Mouse (Mus musculus): ENCODE data around the gene Sesn1. TPM values are rescaled to one million over a fixed set of nuclear protein-coding genes. Genes with fewer than 3 reads are reported as not detected.

Sesn1 gene
- polyA plus RNA-seq, 1 experiment: 26.3 TPM

- no peak for TF ChIP-seq CTCF (IDR thresholded peaks at IDR 0.05; ENCODE audit: control insufficient read depth, insufficient read depth, low read length)
- no peak for TF ChIP-seq POLR2A (IDR thresholded peaks at IDR 0.05; ENCODE audit: borderline replicate concordance, control insufficient read depth, low read depth, low read length)
- H3K4me1 ChIP-seq (ENCODE audit: control insufficient read depth, insufficient read depth, low read length): no peaks in the 10 kb centered on the region; the same call in 1 of the 2 replicates
- no peak overlapping the region for H3K4me3 ChIP-seq (replicated peaks; ENCODE audit: control insufficient read depth, low read depth, low read length)
- WGBS: 43% methylated on average over 5 of the region's 5 CpGs
- no peak overlapping the region for H3K27ac ChIP-seq (ENCODE audit: control insufficient read depth, insufficient read depth, low read depth, low read length, poor library complexity)
Observed at GRCm38 (mm10) chr10:41867956-41868355, 58.2 kb downstream of the Sesn1 start.

- Histone ChIP-seq H3K4me3 (replicated peaks; ENCODE audit: control insufficient read depth, low read depth, low read length) (no peak overlapping the region), H3K4me1 (ENCODE audit: control insufficient read depth, insufficient read depth, low read length) (no peaks in the 10 kb centered on the region; the same call in 1 of the 2 replicates), H3K27ac (ENCODE audit: control insufficient read depth, insufficient read depth, low read depth, low read length, poor library complexity) (no peak overlapping the region)
- TF ChIP-seq CTCF (IDR thresholded peaks at IDR 0.05; ENCODE audit: control insufficient read depth, insufficient read depth, low read length): no peak
- TF ChIP-seq POLR2A (IDR thresholded peaks at IDR 0.05; ENCODE audit: borderline replicate concordance, control insufficient read depth, low read depth, low read length): no peak
- WGBS: 8% methylated on average over 2 of the region's 2 CpGs
Observed at GRCm38 (mm10) chr10:41870101-41870500, 60.4 kb downstream of the Sesn1 start.

DNA sequence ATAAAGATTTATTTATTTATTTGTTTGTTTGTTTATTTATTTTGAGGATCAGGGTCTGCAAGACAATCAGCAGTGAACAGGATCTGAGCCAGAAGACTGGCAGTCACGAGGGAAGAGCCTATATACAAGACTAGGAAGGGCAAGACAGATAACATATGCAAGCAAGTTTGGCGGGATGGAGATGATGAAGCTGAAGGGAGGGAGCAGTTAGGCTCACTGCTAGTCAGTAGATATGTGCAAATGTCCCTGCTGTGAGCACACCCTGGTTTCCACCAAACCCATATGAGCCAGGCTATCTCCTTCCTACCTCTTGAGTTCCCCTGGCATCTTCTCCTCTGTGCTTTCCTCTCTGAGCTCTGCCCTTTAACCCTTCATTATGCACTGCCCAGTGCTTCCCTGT is 61.8 kb downstream of the Sesn1 start:
- Histone ChIP-seq H3K4me1 (ENCODE audit: control insufficient read depth, insufficient read depth, low read length) (no peaks in the 10 kb centered on the region; the same call in 1 of the 2 replicates), H3K27ac (ENCODE audit: control insufficient read depth, insufficient read depth, low read depth, low read length, poor library complexity) (no peak overlapping the region), H3K4me3 (replicated peaks; ENCODE audit: control insufficient read depth, low read depth, low read length) (no peak overlapping the region)
- no peak for TF ChIP-seq CTCF (IDR thresholded peaks at IDR 0.05; ENCODE audit: control insufficient read depth, insufficient read depth, low read length)
- TF ChIP-seq POLR2A (IDR thresholded peaks at IDR 0.05; ENCODE audit: borderline replicate concordance, control insufficient read depth, low read depth, low read length): no peak
- WGBS: 53% methylated on average over 2 of the region's 2 CpGs

DNA sequence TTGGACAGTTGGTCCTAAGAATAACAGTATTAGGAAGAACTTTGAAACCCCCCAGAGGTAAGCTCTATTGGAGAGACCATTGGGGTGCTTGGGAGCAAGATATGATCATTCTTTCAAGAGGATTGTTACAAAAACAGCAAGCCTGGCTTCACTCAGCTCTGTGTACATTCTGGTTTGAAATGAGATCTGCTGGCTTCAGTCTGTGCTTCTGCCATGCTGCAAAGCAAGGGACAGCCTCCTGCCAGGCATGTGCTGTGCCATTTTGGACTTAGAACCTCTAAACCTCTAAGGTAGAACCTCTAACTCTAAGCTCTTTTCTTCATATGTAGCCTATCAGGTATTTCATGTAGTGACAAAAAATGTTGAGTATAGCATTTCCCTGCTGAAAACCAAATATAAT is 65.9 kb downstream of the Sesn1 start:
- no peaks in the 10 kb centered on the region; the same call in 1 of the 2 replicates for H3K4me1 ChIP-seq (ENCODE audit: control insufficient read depth, insufficient read depth, low read length)
- no peak overlapping the region for H3K27ac ChIP-seq (ENCODE audit: control insufficient read depth, insufficient read depth, low read depth, low read length, poor library complexity)
- H3K4me3 ChIP-seq (replicated peaks; ENCODE audit: control insufficient read depth, low read depth, low read length): no peak overlapping the region
- TF ChIP-seq POLR2A (IDR thresholded peaks at IDR 0.05; ENCODE audit: borderline replicate concordance, control insufficient read depth, low read depth, low read length): no peak
- no peak for TF ChIP-seq CTCF (IDR thresholded peaks at IDR 0.05; ENCODE audit: control insufficient read depth, insufficient read depth, low read length)

- WGBS: 89% methylated on average over 11 of the region's 11 CpGs
- peaks cover under 1% of the 10 kb centered on the region; the same call in 1 of the 2 replicates for H3K4me1 ChIP-seq (ENCODE audit: control insufficient read depth, insufficient read depth, low read length)
- no peak overlapping the region for H3K4me3 ChIP-seq (replicated peaks; ENCODE audit: control insufficient read depth, low read depth, low read length)
- no peak overlapping the region for H3K27ac ChIP-seq (ENCODE audit: control insufficient read depth, insufficient read depth, low read depth, low read length, poor library complexity)
- no peak for TF ChIP-seq CTCF (IDR thresholded peaks at IDR 0.05; ENCODE audit: control insufficient read depth, insufficient read depth, low read length)
- no peak for TF ChIP-seq POLR2A (IDR thresholded peaks at IDR 0.05; ENCODE audit: borderline replicate concordance, control insufficient read depth, low read depth, low read length)
Observed at GRCm38 (mm10) chr10:41878344-41878743, 68.6 kb downstream of the Sesn1 start.

DNA sequence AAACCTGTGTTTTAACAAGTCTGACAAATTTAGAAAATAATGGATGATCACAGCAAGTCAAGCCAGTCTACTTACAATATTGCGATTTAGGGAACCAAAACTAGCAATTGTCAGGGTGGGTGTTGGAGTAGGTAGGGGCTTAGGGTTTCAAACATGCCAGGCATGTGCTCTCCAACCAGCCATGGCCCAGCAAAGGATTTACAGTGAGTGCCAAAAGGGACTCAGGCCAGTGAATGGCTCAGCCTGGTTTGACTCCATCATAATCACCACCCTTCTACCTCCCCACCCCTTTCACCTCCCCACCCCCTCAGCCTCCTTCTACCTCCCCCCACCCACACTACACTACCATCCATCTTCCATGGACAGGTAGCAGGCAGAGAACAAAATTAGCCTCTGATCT is 69.9 kb downstream of the Sesn1 start:
- H3K4me3 ChIP-seq (replicated peaks; ENCODE audit: control insufficient read depth, low read depth, low read length): no peak overlapping the region
- no peak for TF ChIP-seq POLR2A (IDR thresholded peaks at IDR 0.05; ENCODE audit: borderline replicate concordance, control insufficient read depth, low read depth, low read length)
- TF ChIP-seq CTCF (IDR thresholded peaks at IDR 0.05; ENCODE audit: control insufficient read depth, insufficient read depth, low read length): no peak
- WGBS: 60% methylated on average over 1 of the region's 1 CpGs
- no peak overlapping the region for H3K27ac ChIP-seq (ENCODE audit: control insufficient read depth, insufficient read depth, low read depth, low read length, poor library complexity)
- peaks cover 1% of the 10 kb centered on the region; the same call in 1 of the 2 replicates for H3K4me1 ChIP-seq (ENCODE audit: control insufficient read depth, insufficient read depth, low read length)

DNA sequence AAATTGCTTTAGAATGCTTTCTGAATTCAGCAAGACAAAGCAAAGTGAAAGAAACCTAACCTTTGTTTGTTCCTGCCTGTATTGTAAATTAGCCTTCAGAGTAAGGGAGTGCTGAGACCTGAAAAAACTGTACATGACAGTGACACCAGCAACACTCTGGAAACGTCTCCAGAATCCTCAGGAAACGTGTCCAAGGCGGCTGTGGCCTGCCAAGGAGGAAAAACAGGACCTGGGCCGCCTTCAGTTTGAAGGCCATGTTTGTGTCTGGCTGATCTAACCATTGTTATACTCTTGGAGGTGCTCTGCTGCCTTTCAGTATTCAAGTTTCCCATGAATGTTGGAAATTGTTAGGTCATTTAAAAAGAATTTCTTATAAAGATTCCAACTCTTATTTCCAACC is 70.5 kb downstream of the Sesn1 start:
- Histone ChIP-seq H3K4me3 (replicated peaks; ENCODE audit: control insufficient read depth, low read depth, low read length) (no peak overlapping the region), H3K4me1 (ENCODE audit: control insufficient read depth, insufficient read depth, low read length) (peaks cover 1% of the 10 kb centered on the region; the same call in 1 of the 2 replicates), H3K27ac (ENCODE audit: control insufficient read depth, insufficient read depth, low read depth, low read length, poor library complexity) (no peak overlapping the region)
- TF ChIP-seq POLR2A (IDR thresholded peaks at IDR 0.05; ENCODE audit: borderline replicate concordance, control insufficient read depth, low read depth, low read length) (no peak), CTCF (IDR thresholded peaks at IDR 0.05; ENCODE audit: control insufficient read depth, insufficient read depth, low read length) (no peak)
- 58% methylated on average over 4 of the region's 4 CpGs for WGBS

DNA sequence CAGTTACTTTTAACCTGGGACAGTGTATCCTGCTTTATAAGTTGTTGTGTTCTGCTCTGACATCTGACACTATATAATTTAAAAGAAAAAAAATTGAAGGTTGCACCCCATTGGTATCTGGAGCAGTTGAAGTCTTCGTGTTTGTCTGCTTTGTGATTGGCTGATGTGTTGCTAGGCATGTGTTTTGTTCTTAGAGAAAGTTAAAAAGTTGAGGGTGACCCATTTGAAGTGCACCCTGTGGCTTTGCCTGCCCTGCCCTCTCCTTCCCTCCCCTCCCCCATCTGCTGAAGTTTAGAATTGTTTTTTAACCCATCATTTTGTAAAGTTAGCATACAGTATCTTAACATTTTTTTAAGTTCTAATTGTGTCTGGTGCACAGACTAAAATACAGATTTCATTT is 71.0 kb downstream of the Sesn1 start:
- 8% methylated on average over 1 of the region's 1 CpGs for WGBS
- peaks cover 1% of the 10 kb centered on the region; the same call in 1 of the 2 replicates for H3K4me1 ChIP-seq (ENCODE audit: control insufficient read depth, insufficient read depth, low read length)
- TF ChIP-seq POLR2A (IDR thresholded peaks at IDR 0.05; ENCODE audit: borderline replicate concordance, control insufficient read depth, low read depth, low read length) (no peak), CTCF (IDR thresholded peaks at IDR 0.05; ENCODE audit: control insufficient read depth, insufficient read depth, low read length) (no peak)
- H3K4me3 ChIP-seq (replicated peaks; ENCODE audit: control insufficient read depth, low read depth, low read length): no peak overlapping the region
- no peak overlapping the region for H3K27ac ChIP-seq (ENCODE audit: control insufficient read depth, insufficient read depth, low read depth, low read length, poor library complexity)

GRCm38 (mm10) chr10:41881438-41881837 is 71.7 kb downstream of the Sesn1 start:
- Histone ChIP-seq H3K4me1 (ENCODE audit: control insufficient read depth, insufficient read depth, low read length) (peaks cover 1% of the 10 kb centered on the region; the same call in 1 of the 2 replicates), H3K4me3 (replicated peaks; ENCODE audit: control insufficient read depth, low read depth, low read length) (no peak overlapping the region), H3K27ac (ENCODE audit: control insufficient read depth, insufficient read depth, low read depth, low read length, poor library complexity) (no peak overlapping the region)
- WGBS: 57% methylated on average over 4 of the region's 4 CpGs
- TF ChIP-seq CTCF (IDR thresholded peaks at IDR 0.05; ENCODE audit: control insufficient read depth, insufficient read depth, low read length): no peak
- no peak for TF ChIP-seq POLR2A (IDR thresholded peaks at IDR 0.05; ENCODE audit: borderline replicate concordance, control insufficient read depth, low read depth, low read length)
